Mouse (Mus musculus): ENCODE data around the gene Mest. TPM values are rescaled to one million over a fixed set of nuclear protein-coding genes. Genes with fewer than 3 reads are reported as not detected.

Gene Mest
- polyA plus RNA-seq, 1 experiment: 7.6 TPM

DNA sequence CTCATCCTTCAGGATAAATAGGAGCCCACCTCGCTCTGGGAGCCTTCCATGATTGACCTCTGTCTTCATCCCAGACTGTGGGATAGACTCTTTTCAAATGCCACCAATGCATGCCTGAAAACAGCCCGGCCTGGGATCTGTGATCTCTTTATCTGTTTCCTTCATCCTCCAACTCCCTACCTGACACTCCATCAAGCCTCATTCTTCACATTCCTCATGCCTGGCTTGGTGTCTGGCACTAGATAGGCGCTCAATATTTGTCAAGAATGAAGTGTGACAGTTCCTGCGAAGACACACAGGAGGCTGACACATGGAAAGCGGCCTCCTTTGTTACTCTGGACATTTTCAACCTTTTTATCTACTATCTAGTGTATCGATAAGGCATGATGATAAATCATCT lies 19.9 kb upstream of the Mest start:
- no peak overlapping the region for H3K4me3 ChIP-seq (ENCODE audit: extremely low read depth, insufficient read depth, insufficient read length)
- TF ChIP-seq CTCF (IDR thresholded peaks at IDR 0.05; ENCODE audit: extremely low read depth, insufficient read depth, insufficient read length, insufficient replicate concordance) (no peak), POLR2A (IDR thresholded peaks at IDR 0.05; ENCODE audit: low read depth, low read length) (no peak)
- no peaks in the 10 kb centered on the region for H3K4me1 ChIP-seq (ENCODE audit: control insufficient read depth, insufficient read depth, insufficient read length)
- no peak for DNase-seq (ENCODE audit: low read depth in 1 of 2, low spot score in 2 of 2)
- H3K36me3 ChIP-seq (ENCODE audit: control insufficient read depth, insufficient read depth, low read length): no peaks in the 10 kb centered on the region
- 85% methylated on average over 6 of the region's 6 CpGs for WGBS
- no peaks in the 10 kb centered on the region for H3K27me3 ChIP-seq (ENCODE audit: control insufficient read depth, insufficient read depth, low read length)
- no peak overlapping the region for H3K27ac ChIP-seq (ENCODE audit: insufficient read depth, low read length)

DNA sequence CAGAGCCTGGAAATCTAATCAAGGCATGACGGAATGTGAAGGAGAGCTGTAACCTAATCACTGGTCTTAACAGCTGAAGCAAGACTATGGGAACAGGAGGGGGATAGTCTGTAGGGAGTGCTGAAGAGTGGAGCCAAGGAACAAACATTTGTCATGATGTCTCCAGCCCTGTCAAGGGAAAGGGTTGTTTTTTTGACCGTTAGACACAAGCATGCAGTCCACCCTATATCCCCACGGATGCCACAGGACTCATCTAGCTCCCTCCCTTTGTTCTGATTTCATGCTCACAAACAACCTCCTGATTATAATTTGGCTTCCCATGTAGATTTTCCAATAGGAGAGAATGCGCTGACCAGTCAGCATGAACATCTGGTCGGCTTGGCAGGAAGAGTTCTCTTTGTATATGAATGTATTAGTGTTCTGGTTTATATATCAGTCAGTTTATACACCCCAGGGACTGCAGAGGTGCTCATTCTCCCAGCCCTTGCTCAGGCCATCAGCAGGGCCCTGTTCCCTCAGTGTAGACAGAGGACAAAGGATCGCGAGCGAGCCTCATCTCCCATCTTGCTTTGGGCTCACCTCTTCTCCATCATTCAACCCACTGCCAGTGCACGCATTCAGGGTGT lies 19.3 kb upstream of the Mest start:
- WGBS: 92% methylated on average over 9 of the region's 9 CpGs
- H3K4me3 ChIP-seq (ENCODE audit: extremely low read depth, insufficient read depth, insufficient read length): no peak overlapping the region
- no peak for TF ChIP-seq CTCF (IDR thresholded peaks at IDR 0.05; ENCODE audit: extremely low read depth, insufficient read depth, insufficient read length, insufficient replicate concordance)
- TF ChIP-seq POLR2A (IDR thresholded peaks at IDR 0.05; ENCODE audit: low read depth, low read length): no peak

DNA sequence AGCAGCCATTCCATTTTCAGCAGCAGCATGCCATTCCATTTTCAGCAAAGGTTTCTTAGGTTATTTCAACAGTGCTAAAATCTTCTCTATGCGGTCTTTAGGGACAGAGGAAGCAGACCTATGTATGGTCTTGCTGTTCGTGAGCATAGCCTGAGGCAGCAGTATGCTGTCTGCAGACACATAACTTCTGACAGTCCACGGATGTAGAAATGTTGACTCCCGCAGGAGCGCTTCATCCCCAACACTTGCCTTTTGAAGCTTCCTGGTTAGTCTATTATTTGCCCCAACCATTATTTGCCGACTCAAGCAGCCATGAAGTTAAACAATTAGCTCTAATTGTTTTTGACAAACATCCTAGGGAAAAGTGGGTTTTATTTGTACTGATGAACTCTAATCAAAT lies 14.2 kb upstream of the Mest start:
- Histone ChIP-seq H3K4me1 (ENCODE audit: control insufficient read depth, insufficient read depth, insufficient read length) (no peaks in the 10 kb centered on the region), H3K4me3 (ENCODE audit: extremely low read depth, insufficient read depth, insufficient read length) (no peak overlapping the region), H3K27me3 (ENCODE audit: control insufficient read depth, insufficient read depth, low read length) (no peaks in the 10 kb centered on the region), H3K36me3 (ENCODE audit: control insufficient read depth, insufficient read depth, low read length) (no peaks in the 10 kb centered on the region), H3K27ac (ENCODE audit: insufficient read depth, low read length) (no peak overlapping the region)
- no peak for DNase-seq (ENCODE audit: low read depth in 1 of 2, low spot score in 2 of 2)
- TF ChIP-seq POLR2A (IDR thresholded peaks at IDR 0.05; ENCODE audit: low read depth, low read length): no peak
- TF ChIP-seq CTCF (IDR thresholded peaks at IDR 0.05; ENCODE audit: extremely low read depth, insufficient read depth, insufficient read length, insufficient replicate concordance): no peak
- 91% methylated on average over 6 of the region's 6 CpGs for WGBS

More for the DNA sequence above, 19.3 kb upstream of the Mest start:
- no peak for DNase-seq (ENCODE audit: low read depth in 1 of 2, low spot score in 2 of 2)
- Histone ChIP-seq H3K36me3 (ENCODE audit: control insufficient read depth, insufficient read depth, low read length) (no peaks in the 10 kb centered on the region), H3K27me3 (ENCODE audit: control insufficient read depth, insufficient read depth, low read length) (no peaks in the 10 kb centered on the region), H3K27ac (ENCODE audit: insufficient read depth, low read length) (no peak overlapping the region), H3K4me1 (ENCODE audit: control insufficient read depth, insufficient read depth, insufficient read length) (no peaks in the 10 kb centered on the region)

DNA sequence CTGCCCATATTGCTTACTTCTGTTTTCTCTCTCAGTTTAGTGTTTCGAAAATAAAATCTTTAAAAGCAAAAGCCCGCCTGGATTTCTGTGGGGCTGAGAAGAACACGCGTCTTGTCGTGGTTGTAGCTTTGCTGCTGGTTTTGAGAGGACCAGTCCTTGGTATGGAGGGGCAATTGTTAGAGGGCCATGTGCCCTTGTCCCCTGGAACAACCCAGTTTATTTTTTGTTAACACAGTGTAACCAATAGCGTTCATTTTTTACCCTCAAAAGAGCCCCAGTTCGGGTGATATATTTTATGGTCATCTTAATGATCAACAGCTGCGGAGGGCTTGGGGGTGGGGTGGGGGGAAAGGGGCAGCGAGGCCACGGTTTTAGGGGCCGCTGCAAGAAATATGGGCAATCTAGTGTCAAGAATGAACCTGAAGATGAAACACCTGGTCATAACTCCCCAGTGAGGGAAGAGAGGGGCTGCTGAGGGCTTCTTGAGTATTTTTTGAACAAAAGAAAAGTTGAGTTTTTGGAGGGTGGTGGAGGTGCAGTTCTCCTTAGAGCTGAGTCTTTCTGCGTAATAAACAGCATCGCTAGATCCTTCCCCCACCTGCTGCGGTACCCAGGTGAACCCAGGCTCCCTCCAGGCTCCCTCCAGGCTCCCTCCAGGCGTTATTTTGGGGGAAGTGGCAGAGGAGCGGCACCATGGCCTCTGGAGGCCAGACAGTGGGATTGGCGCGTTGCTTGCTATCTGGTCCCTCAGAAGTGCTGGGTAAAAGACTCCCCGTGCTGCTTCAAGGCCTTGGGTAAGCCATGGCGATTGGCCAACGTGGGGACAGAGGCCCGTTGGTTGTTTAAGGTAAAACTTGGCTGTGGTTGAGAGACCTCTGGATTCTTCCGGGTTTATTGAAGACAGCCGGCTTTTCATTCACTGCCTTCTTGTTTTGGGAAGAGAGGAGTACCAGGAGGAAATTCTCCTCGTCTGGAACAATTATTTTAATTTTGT lies 12.7 kb upstream of the Mest start:
- DNase-seq (ENCODE audit: low read depth in 1 of 2, low spot score in 2 of 2): no peak
- 88% methylated on average over 25 of the region's 25 CpGs for WGBS
- Histone ChIP-seq H3K4me1 (ENCODE audit: control insufficient read depth, insufficient read depth, insufficient read length) (no peaks in the 10 kb centered on the region), H3K27ac (ENCODE audit: insufficient read depth, low read length) (no peak overlapping the region), H3K36me3 (ENCODE audit: control insufficient read depth, insufficient read depth, low read length) (no peaks in the 10 kb centered on the region), H3K4me3 (ENCODE audit: extremely low read depth, insufficient read depth, insufficient read length) (no peak overlapping the region), H3K27me3 (ENCODE audit: control insufficient read depth, insufficient read depth, low read length) (no peaks in the 10 kb centered on the region)
- TF ChIP-seq POLR2A (IDR thresholded peaks at IDR 0.05; ENCODE audit: low read depth, low read length): no peak
- no peak for TF ChIP-seq CTCF (IDR thresholded peaks at IDR 0.05; ENCODE audit: extremely low read depth, insufficient read depth, insufficient read length, insufficient replicate concordance)

DNA sequence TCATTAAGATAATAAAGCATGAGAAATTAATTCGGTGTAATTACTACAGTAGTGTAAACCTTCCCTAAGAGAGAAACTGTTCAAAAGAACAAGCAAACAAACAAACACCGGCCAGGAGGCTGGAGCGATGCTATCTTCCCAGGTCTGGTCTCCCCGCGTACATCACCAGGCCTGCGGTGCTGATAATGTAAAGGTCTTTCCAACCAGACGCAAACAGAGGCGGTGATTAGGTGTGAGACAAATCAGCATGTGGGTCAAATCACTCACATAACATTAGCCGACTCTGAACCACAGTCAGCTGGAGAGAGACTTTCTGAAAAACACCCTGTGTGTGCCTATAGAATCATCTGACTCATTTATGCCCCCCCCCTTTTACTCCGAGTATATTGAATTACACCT lies 12.0 kb upstream of the Mest start:
- Histone ChIP-seq H3K27ac (ENCODE audit: insufficient read depth, low read length) (no peak overlapping the region), H3K4me1 (ENCODE audit: control insufficient read depth, insufficient read depth, insufficient read length) (no peaks in the 10 kb centered on the region), H3K4me3 (ENCODE audit: extremely low read depth, insufficient read depth, insufficient read length) (no peak overlapping the region), H3K36me3 (ENCODE audit: control insufficient read depth, insufficient read depth, low read length) (no peaks in the 10 kb centered on the region), H3K27me3 (ENCODE audit: control insufficient read depth, insufficient read depth, low read length) (no peaks in the 10 kb centered on the region)
- TF ChIP-seq CTCF (IDR thresholded peaks at IDR 0.05; ENCODE audit: extremely low read depth, insufficient read depth, insufficient read length, insufficient replicate concordance): no peak
- no peak for TF ChIP-seq POLR2A (IDR thresholded peaks at IDR 0.05; ENCODE audit: low read depth, low read length)
- WGBS: 94% methylated on average over 10 of the region's 10 CpGs
- no peak for DNase-seq (ENCODE audit: low read depth in 1 of 2, low spot score in 2 of 2)

DNA sequence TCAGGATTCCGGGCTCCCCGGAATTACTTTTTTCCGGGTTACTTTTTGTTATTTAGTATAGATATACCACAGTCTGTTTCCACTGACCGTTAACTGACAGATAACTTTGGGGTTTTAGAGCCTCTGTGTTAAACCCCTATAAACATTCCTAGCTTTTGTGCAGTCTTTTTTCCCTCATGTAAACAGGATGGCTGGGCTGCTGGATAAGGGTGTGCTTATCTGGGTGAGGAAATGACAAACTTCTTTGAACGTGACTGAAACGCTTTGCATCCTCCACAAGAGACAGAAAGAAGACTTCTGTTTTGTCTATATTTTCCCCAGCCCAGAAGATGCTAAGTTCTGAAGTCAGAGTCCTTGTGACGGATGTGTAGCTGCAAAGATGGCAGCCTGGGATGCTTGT lies 10.9 kb upstream of the Mest start:
- Histone ChIP-seq H3K4me3 (ENCODE audit: extremely low read depth, insufficient read depth, insufficient read length) (no peak overlapping the region), H3K27me3 (ENCODE audit: control insufficient read depth, insufficient read depth, low read length) (no peaks in the 10 kb centered on the region), H3K27ac (ENCODE audit: insufficient read depth, low read length) (no peak overlapping the region), H3K36me3 (ENCODE audit: control insufficient read depth, insufficient read depth, low read length) (no peaks in the 10 kb centered on the region), H3K4me1 (ENCODE audit: control insufficient read depth, insufficient read depth, insufficient read length) (no peaks in the 10 kb centered on the region)
- TF ChIP-seq CTCF (IDR thresholded peaks at IDR 0.05; ENCODE audit: extremely low read depth, insufficient read depth, insufficient read length, insufficient replicate concordance): no peak
- TF ChIP-seq POLR2A (IDR thresholded peaks at IDR 0.05; ENCODE audit: low read depth, low read length): no peak
- 68% methylated on average over 7 of the region's 7 CpGs for WGBS
- no peak for DNase-seq (ENCODE audit: low read depth in 1 of 2, low spot score in 2 of 2)
